13 mouse cellular contexts compared by ENCODE assay signal in genomic region chr2:52442125-52442524, GRCm38 (mm10). TPM values are rescaled to one million over a fixed set of nuclear protein-coding genes. Genes with fewer than 3 reads are reported as not detected.
DNase-seq lines count a peak whose midpoint lies in the region; ATAC-seq and TF ChIP-seq lines count a peak whose summit lies in the region.
"Had no signal": no experiment of that assay in that cellular context is flagged by ENCODE, and none has a peak within 500 bp of the region (broad histone marks: within the 10 kb centered on the region; RNA-seq: fewer than 3 reads in every experiment).

No protein-coding gene starts in this region.

- no peak overlapping the region for H3K9ac ChIP-seq in kidney, embryonic 15.5 days
- no peak overlapping the region for H3K9ac ChIP-seq in lung, postnatal 0 days (replicated peaks; ENCODE audit: low read depth)
- H3K9ac ChIP-seq: liver, embryonic 15.5 days had no signal

- H3K4me3 ChIP-seq in kidney, embryonic 15.5 days (replicated peaks): no peak overlapping the region
- no peak overlapping the region for H3K4me3 ChIP-seq in embryonic facial prominence, embryonic 10.5 days
- no peak overlapping the region for H3K4me3 ChIP-seq in lung, postnatal 0 days (ENCODE audit: low read depth, low read length)
- H3K4me3 ChIP-seq: liver, embryonic 15.5 days had no signal

- H3K4me2 ChIP-seq in kidney, embryonic 15.5 days: no peak overlapping the region
- no peak overlapping the region for H3K4me2 ChIP-seq in lung, postnatal 0 days (replicated peaks; ENCODE audit: low read depth, low read length)
- H3K4me2 ChIP-seq: liver, embryonic 15.5 days had no signal

- ATAC-seq in kidney, embryonic 15.5 days (replicated peaks; ENCODE audit: low FRiP score): 0 out of 2 replicates have a peak, but pooled peaks have one; percentile 29
- ATAC-seq in lung, postnatal 0 days: peak; percentile 56

- H3K9me3 ChIP-seq in kidney, embryonic 15.5 days (replicated peaks): no peaks in the 10 kb centered on the region
- H3K9me3 ChIP-seq in embryonic facial prominence, embryonic 10.5 days: no peaks in the 10 kb centered on the region
- no peaks in the 10 kb centered on the region for H3K9me3 ChIP-seq in lung, postnatal 0 days (ENCODE audit: low read length)
- H3K9me3 ChIP-seq: liver, embryonic 15.5 days had no signal

- TF ChIP-seq CTCF in lung, postnatal 0 days (IDR thresholded peaks at IDR 0.05): no peak

- TF ChIP-seq EP300 in lung, postnatal 0 days (IDR thresholded peaks at IDR 0.05): peak; percentile 69; the same call in 1 of the 2 replicates

- H3K4me1 ChIP-seq in kidney, embryonic 15.5 days: peaks cover 7% of the 10 kb centered on the region; the same call in 1 of the 2 replicates
- H3K4me1 ChIP-seq in embryonic facial prominence, embryonic 10.5 days: peaks cover 11% of the 10 kb centered on the region
- peaks cover 8% of the 10 kb centered on the region; the same call in 1 of the 2 replicates for H3K4me1 ChIP-seq in lung, postnatal 0 days (ENCODE audit: insufficient read depth, low read depth, low read length)

- no peak for DNase-seq in kidney, postnatal 36 days
- peak; percentile 21 for DNase-seq in R1 (ENCODE audit: low read depth, low spot score)
- DNase-seq in embryonic facial prominence, embryonic 10.5 days (ENCODE audit: low spot score): peak; percentile 16
- DNase-seq in lung, postnatal 0 days (ENCODE audit: low spot score): peak; percentile 76
- no peak for DNase-seq in spleen, adult 12 weeks (ENCODE audit: low spot score)
- no peak for DNase-seq in layer of hippocampus, adult 8-10 months (ENCODE audit: low spot score in 2 of 2)
- DNase-seq: cerebellum, adult 11 months; heart, adult 18-20 months; kidney, adult 11 months; retina, postnatal 1 day had no signal

- H3K27ac ChIP-seq in kidney, embryonic 15.5 days: 0 out of 2 replicates have a peak overlapping the region, but pooled peaks have one; percentile 32
- H3K27ac ChIP-seq in embryonic facial prominence, embryonic 10.5 days (replicated peaks): no peak overlapping the region
- 0 out of 2 replicates have a peak overlapping the region, but pooled peaks have one; percentile 1 for H3K27ac ChIP-seq in lung, postnatal 0 days (ENCODE audit: low read length)
- H3K27ac ChIP-seq: liver, embryonic 15.5 days had no signal

- 44% methylated on average over 5 of the region's 5 CpGs for WGBS in kidney, embryonic 15.5 days
- WGBS in embryonic facial prominence, embryonic 10.5 days: 32% methylated on average over 5 of the region's 5 CpGs
- 33% methylated on average over 5 of the region's 5 CpGs for WGBS in lung, postnatal 0 days

- no peaks in the 10 kb centered on the region for H3K36me3 ChIP-seq in kidney, embryonic 15.5 days
- no peaks in the 10 kb centered on the region for H3K36me3 ChIP-seq in embryonic facial prominence, embryonic 10.5 days (replicated peaks)
- no peaks in the 10 kb centered on the region for H3K36me3 ChIP-seq in lung, postnatal 0 days (ENCODE audit: insufficient read depth, low read length)
- H3K36me3 ChIP-seq: liver, embryonic 15.5 days had no signal

- H3K27me3 ChIP-seq in kidney, embryonic 15.5 days: no peaks in the 10 kb centered on the region
- H3K27me3 ChIP-seq in embryonic facial prominence, embryonic 10.5 days (replicated peaks; ENCODE audit: low read depth, poor library complexity, severe bottlenecking): no peaks in the 10 kb centered on the region
- no peaks in the 10 kb centered on the region for H3K27me3 ChIP-seq in lung, postnatal 0 days (replicated peaks; ENCODE audit: insufficient read depth, low read length)
- H3K27me3 ChIP-seq: CH12.LX; liver, embryonic 15.5 days had no signal

RNA-seq across cellular contexts. Expression of gene Arl5a, which starts 17.4 kb away (rescaled TPM):
- polyA plus RNA-seq in kidney, embryonic 15.5 days (2015; fragmentation: Nextera tagmentation; extraction: Ambion mirVana): 45.8 TPM in 2 replicates
- 53.6 and 54.1 TPM in 2 replicates for polyA plus RNA-seq in embryonic facial prominence, embryonic 10.5 days (2016; fragmentation: Nextera tagmentation; extraction: Ambion mirVana)
- polyA plus RNA-seq in lung, postnatal 0 days (2015; fragmentation: Nextera tagmentation; extraction: Ambion mirVana): 22.0 and 23.4 TPM in 2 replicates
- total RNA-seq in layer of hippocampus, adult 8-10 months (2022): 10 to 100 TPM; 55.1 to 67.2 (median 61.6) TPM

Comparison
In these comparisons a context has a peak if more than half of its experiments do, and no peak if none do; other contexts are left out.
1. DNase-seq: peak in R1 (single experiment), embryonic facial prominence, embryonic 10.5 days (single experiment) and lung, postnatal 0 days (single experiment); none in kidney, postnatal 36 days (0 of 2), spleen, adult 12 weeks (single experiment) and layer of hippocampus, adult 8-10 months (0 of 2).